Mouse (Mus musculus) MEL (cell line): ENCODE data around the gene Maco1.

Source experiments
- CTCF ChIP-seq, 3 experiments: IDR thresholded peaks in 2 of 3; conservative IDR thresholded peaks in 1 of 3; 2 replicates each; pipeline ENCODE4 v1.5.1; 2011 to 2012; ENCODE audit warnings: low read length in 3 of 3, low read depth in 2 of 3, mild to moderate bottlenecking in 2 of 3, improper control_type of control experiment in 1 of 3, inconsistent platforms in 1 of 3, mixed read lengths in 1 of 3, moderate library complexity in 1 of 3; ENCODE audit not compliant: control insufficient read depth in 1 of 3, insufficient read depth in 1 of 3, poor library complexity in 1 of 3, severe bottlenecking in 1 of 3
- EP300 ChIP-seq, 2 experiments: IDR thresholded peaks; 2 replicates each; pipeline ENCODE4 v1.6.1; 2011; ENCODE audit warnings: improper control_type of control experiment in 2 of 2, low read length in 2 of 2, low read depth in 1 of 2, mild to moderate bottlenecking in 1 of 2
- GATA1 ChIP-seq: IDR thresholded peaks from 2 replicates; pipeline ENCODE4 v1.6.1; 2011; ENCODE audit warnings: low read depth, low read length, improper control_type of control experiment
- MEF2A ChIP-seq: IDR thresholded peaks from 2 replicates; pipeline ENCODE4 v1.6.1; 2014; ENCODE audit warnings: low read depth, mild to moderate bottlenecking, inconsistent platforms, low read length, improper control_type of control experiment; ENCODE audit not compliant: poor library complexity, insufficient replicate concordance, severe bottlenecking; ENCODE audit errors: extremely low read depth
- POLR2A ChIP-seq, 2 experiments: IDR thresholded peaks; 2 replicates each; pipeline ENCODE4 v1.6.1; 2011 to 2012; ENCODE audit warnings: low read length in 2 of 2, mild to moderate bottlenecking in 2 of 2, control low read depth in 1 of 2, improper control_type of control experiment in 1 of 2, low read depth in 1 of 2, moderate library complexity in 1 of 2; ENCODE audit not compliant: control insufficient read depth in 1 of 2, insufficient read depth in 1 of 2, poor library complexity in 1 of 2
- USF1 ChIP-seq: IDR thresholded peaks from 2 replicates; pipeline ENCODE4 v1.6.1; 2014; ENCODE audit warnings: low read depth, mild to moderate bottlenecking, inconsistent platforms, low read length, improper control_type of control experiment, moderate library complexity
- ZC3H11A ChIP-seq: IDR thresholded peaks from 2 replicates; pipeline ENCODE4 v1.6.1; 2012; ENCODE audit warnings: low read depth, mild to moderate bottlenecking, inconsistent platforms, low read length, improper control_type of control experiment
- ZMIZ1 ChIP-seq: IDR thresholded peaks from 2 replicates; pipeline ENCODE4 v1.6.1; 2012; ENCODE audit warnings: low read depth, mild to moderate bottlenecking, inconsistent platforms, low read length, improper control_type of control experiment, moderate library complexity

GRCm38 (mm10) chr4:134883808-134884207 is 30.7 kb upstream of the Maco1 start:
- TF ChIP-seq ZMIZ1 (no peak), POLR2A (IDR thresholded peaks at IDR 0.05; ENCODE audit: control insufficient read depth in 1 of 2, insufficient read depth in 1 of 2, low read depth in 1 of 2, low read length in 2 of 2, poor library complexity in 1 of 2) (no peak), MEF2A (no peak), EP300 (IDR thresholded peaks at IDR 0.05; ENCODE audit: low read depth in 1 of 2, low read length in 2 of 2) (no peak), ZC3H11A (no peak), USF1 (no peak), GATA1 (no peak), CTCF (IDR thresholded peaks at IDR 0.05 in 2 of 3, conservative IDR thresholded peaks at IDR 0.05 in 1 of 3; ENCODE audit: control insufficient read depth in 1 of 3, insufficient read depth in 1 of 3, low read depth in 2 of 3, low read length in 3 of 3, poor library complexity in 1 of 3, severe bottlenecking in 1 of 3) (no peak)
